Mouse (Mus musculus) midbrain, postnatal 0 days (tissue): ENCODE measurements around the gene Krtap11-1. TPM values are rescaled to one million over a fixed set of nuclear protein-coding genes. Genes with fewer than 3 reads are reported as not detected.

ENCODE experiments used
- ATAC-seq: fragments of 200-750 bp; cut with Nextera tagmentation; 2 replicates; pipeline ENCODE4 v1.8.0; 2017; ENCODE audit warnings: moderate number of reproducible peaks, mild to moderate bottlenecking, moderate TSS enrichment, moderate library complexity; ENCODE audit not compliant: low FRiP score
- DNase-seq: peaks from one replicate; pipeline ENCODE4 v3.0.0-alpha.2; 2015; ENCODE audit warnings: low spot score
- H3K27ac ChIP-seq: fragments of 300-500 bp; sonication (generic); 2 replicates; pipeline ENCODE4 v1.5.1; 2014; ENCODE audit warnings: low read depth, mild to moderate bottlenecking, low read length, mixed read lengths
- H3K27me3 ChIP-seq: fragments of 300-500 bp; sonication (generic); 2 replicates; pipeline ENCODE4 v1.6.1; 2014; ENCODE audit warnings: low read length, control low read depth, mixed read lengths; ENCODE audit not compliant: insufficient read depth
- H3K36me3 ChIP-seq: fragments of 300-500 bp; sonication (generic); 2 replicates; pipeline ENCODE4 v1.6.1; 2014; ENCODE audit warnings: low read length, control low read depth, mixed read lengths; ENCODE audit not compliant: insufficient read depth
- H3K4me1 ChIP-seq: fragments of 300-500 bp; sonication (generic); 2 replicates; pipeline ENCODE4 v1.6.1; 2014; ENCODE audit warnings: mild to moderate bottlenecking, control low read depth, antibody characterized with exemption, low read length, mixed read lengths; ENCODE audit not compliant: insufficient read depth
- H3K4me2 ChIP-seq: fragments of 300-500 bp; sonication (generic); 2 replicates; pipeline ENCODE4 v1.6.1; 2014; ENCODE audit warnings: low read depth, mild to moderate bottlenecking, low read length, mixed read lengths; ENCODE audit not compliant: poor library complexity, severe bottlenecking
- H3K4me3 ChIP-seq: fragments of 300-500 bp; sonication (generic); 2 replicates; pipeline ENCODE4 v1.5.1; 2014; ENCODE audit warnings: low read depth, mild to moderate bottlenecking, low read length, moderate library complexity
- H3K9ac ChIP-seq: fragments of 300-500 bp; sonication (generic); replicated peaks from 2 replicates; pipeline ENCODE4 v1.6.1; 2014; ENCODE audit warnings: mild to moderate bottlenecking, low read length, moderate library complexity, mixed read lengths; ENCODE audit not compliant: poor library complexity, severe bottlenecking
- H3K9me3 ChIP-seq: fragments of 300-500 bp; sonication (generic); 2 replicates; pipeline ENCODE4 v1.6.1; 2016; ENCODE audit warnings: low read length, control low read depth
- CTCF ChIP-seq: IDR thresholded peaks from 2 replicates; pipeline ENCODE4 v1.5.1; 2016; ENCODE audit warnings: antibody characterized with exemption, mild to moderate bottlenecking
- WGBS: fragments of 180-500 bp; shearing (Covaris S2); extraction: QIAGEN DNeasy Blood & Tissue Kit; methylation state at CpG from one replicate; pipeline ENCODE4 v1.1.7; 2014; 5-methylcytosine and 5-hydroxymethylcytosine counted together
- polyA plus RNA-seq: library from polyadenylated mRNA; unstranded; fragments of >200 nt; fragmentation: Nextera tagmentation; extraction: Ambion mirVana; gene quantifications from 2 replicates; pipeline ENCODE4 v1.2.1, GENCODE M21; 2015
- total RNA-seq: library from RNA; depleted of rRNA; stranded (reverse); fragments of >200 nt; gene quantifications from 2 replicates; pipeline ENCODE4 v1.2.3, GENCODE M21; 2014

Krtap11-1 gene
- total and polyA plus RNA-seq, 2 experiments from 2014 or later = not detected

- Histone ChIP-seq H3K4me1 (no peaks in the 10 kb centered on the region), H3K36me3 (no peaks in the 10 kb centered on the region), H3K9me3 (no peaks in the 10 kb centered on the region), H3K4me2 (no peak overlapping the region), H3K27ac (no peak overlapping the region), H3K9ac (no peak overlapping the region), H3K4me3 (no peak overlapping the region), H3K27me3 (no peaks in the 10 kb centered on the region)
- TF ChIP-seq CTCF = no peak
- DNase-seq (no peak), ATAC-seq (no peak)
- 84% methylated on average over 7 of the region's 7 CpGs for WGBS
Observed at GRCm38 (mm10) chr16:89568141-89568540, 2.8 kb downstream of the Krtap11-1 start.

- DNase-seq (no peak), ATAC-seq (no peak)
- Histone ChIP-seq H3K9ac (no peak overlapping the region), H3K9me3 (no peaks in the 10 kb centered on the region), H3K4me3 (no peak overlapping the region), H3K27me3 (no peaks in the 10 kb centered on the region), H3K36me3 (no peaks in the 10 kb centered on the region), H3K4me1 (no peaks in the 10 kb centered on the region), H3K4me2 (no peak overlapping the region), H3K27ac (no peak overlapping the region)
- no peak for TF ChIP-seq CTCF
Observed at GRCm38 (mm10) chr16:89550298-89550697, 20.7 kb downstream of the Krtap11-1 start.

GRCm38 (mm10) chr16:89538031-89538484 lies 32.9 kb downstream of the Krtap11-1 start:
- no peak for TF ChIP-seq CTCF
- no peak for ATAC-seq
- H3K4me1 ChIP-seq = no peaks in the 10 kb centered on the region
- H3K27me3 ChIP-seq = no peaks in the 10 kb centered on the region
- H3K9ac ChIP-seq = no peak overlapping the region
- H3K4me3 ChIP-seq = no peak overlapping the region
- WGBS = 38% methylated on average over 5 of the region's 5 CpGs
- H3K36me3 ChIP-seq = no peaks in the 10 kb centered on the region
- no peak for DNase-seq
- no peak overlapping the region for H3K4me2 ChIP-seq
- H3K27ac ChIP-seq = no peak overlapping the region
- H3K9me3 ChIP-seq = no peaks in the 10 kb centered on the region

- DNase-seq (no peak), ATAC-seq (no peak)
- no peak for TF ChIP-seq CTCF
- Histone ChIP-seq H3K9me3 (no peaks in the 10 kb centered on the region), H3K27ac (no peak overlapping the region), H3K4me3 (no peak overlapping the region), H3K27me3 (no peaks in the 10 kb centered on the region), H3K4me2 (no peak overlapping the region), H3K4me1 (no peaks in the 10 kb centered on the region), H3K9ac (no peak overlapping the region), H3K36me3 (no peaks in the 10 kb centered on the region)
- 67% methylated on average over 6 of the region's 6 CpGs for WGBS
Observed at GRCm38 (mm10) chr16:89537349-89537748, 33.6 kb downstream of the Krtap11-1 start.

- H3K9me3 ChIP-seq = no peaks in the 10 kb centered on the region
- H3K36me3 ChIP-seq = no peaks in the 10 kb centered on the region
- peak; percentile 73 for ATAC-seq
- H3K4me1 ChIP-seq = peaks cover 9% of the 10 kb centered on the region
- no peak overlapping the region for H3K4me3 ChIP-seq
- peak overlapping the region; percentile 52 for H3K27ac ChIP-seq
- H3K4me2 ChIP-seq = no peak overlapping the region
- DNase-seq = peak; percentile 71
- no peak overlapping the region for H3K9ac ChIP-seq
- H3K27me3 ChIP-seq = no peaks in the 10 kb centered on the region
- WGBS = 9% methylated on average over 7 of the region's 7 CpGs
- no peak for TF ChIP-seq CTCF
Observed at GRCm38 (mm10) chr16:89530547-89530946, 40.4 kb downstream of the Krtap11-1 start.

GRCm38 (mm10) chr16:89529846-89530245 lies 41.1 kb downstream of the Krtap11-1 start:
- H3K36me3 ChIP-seq = no peaks in the 10 kb centered on the region
- no peak overlapping the region for H3K9ac ChIP-seq
- ATAC-seq = peak; percentile 48; the same call in 1 of the 2 replicates
- H3K4me1 ChIP-seq = peaks cover 9% of the 10 kb centered on the region
- peak; percentile 40 for DNase-seq
- no peaks in the 10 kb centered on the region for H3K9me3 ChIP-seq
- no peak for TF ChIP-seq CTCF
- H3K4me3 ChIP-seq = no peak overlapping the region
- H3K27me3 ChIP-seq = no peaks in the 10 kb centered on the region
- H3K4me2 ChIP-seq = no peak overlapping the region
- H3K27ac ChIP-seq = peak overlapping the region; percentile 52
- WGBS = 37% methylated on average over 7 of the region's 7 CpGs
